Mouse (Mus musculus): Measurements from ENCODE around the gene Gm9508. TPM values are rescaled to one million over a fixed set of nuclear protein-coding genes. Genes with fewer than 3 reads are reported as not detected.
"Not testable (repeated sequence)": the region's sequence is repeated elsewhere in the genome, so short reads cannot be mapped to it uniquely, and the experiment has no call there.

Gene Gm9508
- total RNA-seq (2017), result not detected in 2 replicates

DNA sequence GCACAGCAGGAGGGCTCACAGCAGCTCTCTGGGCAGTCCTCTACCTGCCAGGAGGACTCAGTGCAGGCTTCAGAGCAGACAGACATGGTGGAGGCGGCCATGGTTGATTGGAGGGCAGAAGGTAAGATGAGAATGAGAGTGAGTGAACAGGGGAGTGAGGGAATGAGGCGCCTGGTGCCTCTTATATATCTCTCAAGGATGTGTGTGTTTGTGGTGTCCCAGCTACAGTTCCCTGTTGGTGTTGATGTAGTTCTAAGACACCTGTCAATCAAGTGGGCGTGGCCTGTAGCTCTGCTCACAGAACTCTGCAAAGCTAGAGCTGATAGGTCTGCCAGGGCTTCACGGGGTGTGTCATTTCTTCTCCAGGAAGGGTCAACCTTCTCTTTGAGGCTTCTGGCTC lies at the start of gene Gm9508:
Gene Gm9508, minus strand, starts transcription at position 101 of the 400 bp plus-strand sequence.
- no peak for ATAC-seq (replicated peaks; ENCODE audit: low read depth, poor library complexity, severe bottlenecking)

DNA sequence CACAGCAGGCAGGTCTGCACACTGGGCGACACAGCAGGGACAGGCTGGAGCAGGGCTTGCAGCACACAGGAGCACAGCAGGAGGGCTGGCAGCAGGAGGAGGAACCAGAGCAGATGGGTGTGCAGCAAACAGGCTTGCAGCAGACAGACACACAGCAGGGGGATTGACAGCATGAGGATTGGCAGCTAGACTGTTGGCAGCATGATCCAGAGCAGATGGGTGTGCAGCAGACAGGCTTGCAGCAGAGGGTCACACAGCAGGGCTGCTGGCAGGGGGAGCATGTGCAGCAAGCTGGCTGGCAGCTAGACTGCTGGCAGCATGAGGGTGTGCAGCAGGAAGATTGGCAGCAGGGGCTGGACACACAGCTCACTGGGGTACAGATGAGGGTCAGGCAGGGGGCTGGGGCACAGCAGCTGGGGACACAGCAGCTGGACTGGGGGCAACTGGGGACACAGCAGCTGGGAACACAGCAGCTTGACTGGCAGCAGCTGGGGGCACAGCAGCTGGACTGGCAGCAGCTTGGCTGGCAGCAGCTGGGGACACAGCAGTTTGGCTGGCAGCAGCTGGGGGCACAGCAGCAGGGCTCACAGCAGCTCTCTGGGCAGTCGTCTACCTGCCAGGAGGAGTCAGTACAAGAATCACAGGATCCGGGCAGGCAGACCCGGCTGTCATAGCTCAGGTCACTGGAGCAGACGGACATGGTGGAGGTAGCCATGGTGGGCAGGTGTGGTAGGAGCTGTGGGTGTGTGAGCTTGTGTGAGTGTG lies 45.1 kb upstream of the Gm9508 start, which contains the start of gene Gm18596:
Gene Gm18596, minus strand, starts transcription at position 715 of the 765 bp plus-strand sequence.
- not testable (repeated sequence) for ATAC-seq (replicated peaks; ENCODE audit: low read depth, poor library complexity, severe bottlenecking)

DNA sequence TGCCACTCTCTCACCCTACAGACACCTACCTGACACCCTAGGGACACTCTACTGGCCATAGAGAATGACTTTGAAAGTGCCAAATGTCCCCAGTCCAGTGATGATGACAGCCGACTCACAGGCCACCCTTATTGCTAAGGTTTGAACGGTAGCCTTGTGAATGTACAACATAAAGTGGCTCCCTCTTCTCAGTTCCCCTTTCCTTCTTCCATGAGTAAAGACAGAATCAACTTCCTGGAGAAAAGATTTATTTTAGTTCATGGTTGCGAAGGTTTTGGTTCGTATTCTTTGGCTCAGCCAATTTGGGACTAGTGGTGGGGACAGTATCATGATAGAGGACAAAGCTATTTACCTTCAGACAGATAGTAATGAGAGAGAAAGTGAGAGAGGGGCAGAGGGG lies 41.9 kb upstream of the Gm9508 start:
- no peak for ATAC-seq (replicated peaks; ENCODE audit: low read depth, poor library complexity, severe bottlenecking)

DNA sequence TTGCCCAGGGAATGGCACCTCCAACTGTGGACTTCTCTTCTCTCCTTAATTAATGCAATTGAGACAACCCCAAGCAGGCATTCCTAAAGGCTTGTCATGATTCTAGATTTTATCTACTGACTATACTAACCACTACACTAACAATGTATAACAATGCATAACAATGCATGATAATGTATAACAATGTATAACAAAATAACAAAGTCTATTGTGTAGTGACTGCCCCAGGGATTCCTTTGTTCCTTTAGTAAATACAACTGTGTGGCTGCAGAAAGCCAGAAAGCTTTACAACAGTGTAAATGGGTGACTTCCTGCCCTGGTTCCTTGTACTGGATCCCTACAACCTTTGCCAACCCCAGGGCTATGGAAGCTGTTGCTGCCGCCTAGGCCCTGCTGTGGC lies 38.9 kb upstream of the Gm9508 start:
- no peak for ATAC-seq (replicated peaks; ENCODE audit: low read depth, poor library complexity, severe bottlenecking)

DNA sequence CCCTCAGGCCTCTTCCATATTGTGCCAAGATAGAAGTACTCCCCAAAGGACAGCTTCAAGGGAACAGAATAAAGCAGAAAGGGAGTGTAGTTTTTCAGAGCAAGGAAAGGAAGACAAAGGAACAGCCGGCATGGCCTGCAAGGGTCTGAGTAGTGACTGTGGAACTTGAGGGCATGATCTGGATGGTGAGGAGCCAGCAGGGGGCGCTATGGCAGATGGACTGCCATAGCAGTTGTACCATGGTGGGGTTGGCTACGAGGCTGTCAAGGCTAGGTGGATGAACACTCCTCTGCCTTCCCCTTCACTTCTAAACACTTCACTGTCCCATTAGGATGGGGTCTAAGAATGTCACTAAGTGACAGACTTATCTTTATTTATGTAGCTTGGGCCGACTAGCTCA lies 32.2 kb upstream of the Gm9508 start:
- ATAC-seq (replicated peaks; ENCODE audit: low read depth, poor library complexity, severe bottlenecking), result no peak

DNA sequence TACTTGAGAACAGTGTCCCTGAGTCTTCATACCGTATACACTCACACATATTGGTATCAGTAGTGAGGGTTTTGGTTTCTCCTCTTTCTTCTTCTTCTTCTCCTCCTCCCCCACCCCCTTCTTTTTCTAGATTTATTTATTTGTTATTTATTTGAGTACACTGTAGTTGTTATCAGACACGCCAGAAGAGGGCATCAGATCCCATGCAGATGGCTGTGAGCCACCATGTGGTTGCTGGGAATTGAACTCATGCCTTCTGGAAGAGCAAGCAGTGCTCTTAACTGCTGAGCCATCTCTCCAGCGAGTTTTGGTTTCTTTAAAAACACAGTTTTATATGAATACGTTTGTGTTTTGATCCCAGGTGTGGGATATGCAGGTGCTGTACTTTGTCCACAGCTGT lies 31.2 kb upstream of the Gm9508 start:
- no peak for ATAC-seq (replicated peaks; ENCODE audit: low read depth, poor library complexity, severe bottlenecking)

DNA sequence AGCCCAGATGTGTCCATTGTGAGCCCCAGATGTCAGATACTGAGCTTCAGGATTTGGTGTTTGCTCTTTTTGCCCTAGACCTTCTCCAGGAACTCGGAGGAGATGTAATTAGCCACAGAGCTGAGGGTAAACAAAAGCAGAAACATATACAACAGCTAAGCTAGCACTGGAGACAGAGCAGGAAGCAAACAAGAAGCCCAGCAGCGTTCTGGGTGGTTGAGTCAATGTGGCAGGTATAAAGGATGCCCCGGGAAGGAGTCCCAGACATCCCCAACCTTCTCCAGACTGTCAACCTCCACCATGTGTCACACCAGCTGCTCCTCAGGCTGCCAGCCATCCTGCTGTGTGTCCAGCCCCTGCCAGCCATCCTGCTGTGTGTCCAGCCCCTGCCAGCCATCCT lies 29.2 kb upstream of the Gm9508 start, which contains the start of gene Gm10100:
Gene Gm10100, plus strand, starts transcription at position 301 of the 400 bp plus-strand sequence.
- no peak for ATAC-seq (replicated peaks; ENCODE audit: low read depth, poor library complexity, severe bottlenecking)

DNA sequence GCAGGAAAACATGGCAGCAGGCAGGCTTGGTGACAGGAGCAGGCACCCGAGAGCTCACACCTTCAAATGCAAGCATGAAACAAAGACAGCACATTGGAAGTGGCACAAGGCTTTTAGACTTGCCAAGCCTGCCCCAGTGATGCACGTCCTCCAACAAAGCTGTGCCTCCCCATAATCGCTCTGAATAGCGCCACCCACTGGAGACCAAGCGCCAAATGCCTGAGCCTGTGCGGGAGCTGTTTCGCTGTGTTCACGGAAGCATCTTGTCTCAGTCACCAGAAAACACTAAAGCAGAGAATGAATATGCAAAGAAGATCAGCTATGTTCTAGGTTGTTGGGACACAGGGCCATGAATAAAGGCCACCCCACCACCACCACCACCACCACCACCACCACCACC lies 27.8 kb upstream of the Gm9508 start:
- no peak for ATAC-seq (replicated peaks; ENCODE audit: low read depth, poor library complexity, severe bottlenecking)

DNA sequence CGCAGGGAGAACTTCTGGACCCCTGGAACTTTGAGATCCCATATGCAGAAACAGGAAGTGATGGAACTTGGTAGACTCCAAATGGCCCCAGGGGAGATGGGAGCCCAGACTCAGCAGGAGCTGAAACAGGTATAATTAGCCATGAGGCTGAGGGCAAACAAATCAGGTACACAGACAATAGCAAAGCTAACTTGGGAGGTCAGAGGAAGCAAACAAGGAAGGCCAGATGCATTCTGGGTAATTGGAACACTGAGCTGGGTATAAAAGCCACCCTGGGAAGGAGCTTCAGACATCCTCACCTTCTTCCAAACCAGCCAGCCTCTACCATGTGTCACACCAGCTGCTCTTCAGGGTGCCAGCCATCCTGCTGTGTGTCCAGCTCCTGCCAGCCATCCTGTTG lies 23.3 kb upstream of the Gm9508 start, which contains the start of gene Krtap12-1:
Gene Krtap12-1, plus strand, starts transcription at position 301 of the 400 bp plus-strand sequence.
- ATAC-seq (replicated peaks; ENCODE audit: low read depth, poor library complexity, severe bottlenecking), result not testable (repeated sequence)

DNA sequence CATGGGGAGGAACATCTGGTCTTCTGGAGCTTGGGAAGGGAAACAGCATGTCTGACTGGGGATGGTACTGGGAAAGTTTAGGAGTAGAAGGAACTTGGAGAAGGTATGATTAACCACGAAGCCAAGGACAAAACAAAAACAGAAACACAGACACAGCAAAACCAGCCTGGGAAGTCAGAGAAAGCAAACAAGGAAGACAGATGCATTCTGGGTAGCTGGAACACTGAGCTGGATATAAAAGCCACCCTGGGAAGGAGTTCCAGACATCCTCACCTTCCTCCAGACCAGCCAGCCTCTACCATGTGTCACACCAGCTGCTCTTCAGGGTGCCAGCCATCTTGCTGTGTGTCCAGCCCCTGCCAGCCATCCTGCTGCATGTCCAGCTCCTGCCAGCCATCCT lies 18.5 kb upstream of the Gm9508 start, which contains the start of gene Gm10142:
Gene Gm10142, plus strand, starts transcription at position 301 of the 400 bp plus-strand sequence.
- ATAC-seq (replicated peaks; ENCODE audit: low read depth, poor library complexity, severe bottlenecking), result no peak

DNA sequence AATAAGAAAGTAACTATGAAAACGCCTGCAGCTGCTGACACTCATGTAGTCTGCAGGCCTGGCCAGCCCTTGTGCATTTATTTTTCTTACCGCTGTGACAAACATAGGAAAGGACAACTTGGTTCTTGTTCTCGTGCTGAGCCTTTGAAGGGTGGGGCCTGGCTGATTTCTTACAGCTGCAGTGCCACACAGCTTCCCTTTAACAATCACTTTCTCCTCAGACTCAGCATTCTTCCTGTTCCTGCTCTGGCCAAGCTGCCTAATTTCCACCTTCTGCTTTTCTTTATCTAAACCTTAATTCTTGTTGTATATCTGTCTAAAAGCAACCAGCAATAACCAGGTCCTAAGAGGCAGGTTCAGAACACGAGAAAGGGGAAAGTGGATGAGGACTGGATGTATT lies 16.7 kb upstream of the Gm9508 start:
- peak; percentile 56 for ATAC-seq (replicated peaks; ENCODE audit: low read depth, poor library complexity, severe bottlenecking)

DNA sequence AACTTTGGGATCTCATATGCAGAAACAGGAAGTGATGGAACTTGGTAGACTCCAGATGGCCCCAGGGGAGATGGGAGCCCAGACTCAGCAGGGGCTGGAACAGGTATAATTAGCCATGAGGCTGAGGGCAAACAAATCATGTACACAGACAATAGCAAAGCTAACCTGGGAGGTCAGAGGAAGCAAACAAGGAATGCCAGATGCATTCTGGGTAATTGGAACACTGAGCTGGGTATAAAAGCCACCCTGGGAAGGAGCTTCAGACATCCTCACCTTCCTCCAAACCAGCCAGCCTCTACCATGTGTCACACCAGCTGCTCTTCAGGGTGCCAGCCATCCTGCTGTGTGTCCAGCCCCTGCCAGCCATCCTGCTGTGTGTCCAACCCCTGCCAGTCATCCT lies 14.1 kb upstream of the Gm9508 start, which contains the start of gene Gm10024:
Gene Gm10024, plus strand, starts transcription at position 301 of the 400 bp plus-strand sequence.
- ATAC-seq (replicated peaks; ENCODE audit: low read depth, poor library complexity, severe bottlenecking), result not testable (repeated sequence)

DNA sequence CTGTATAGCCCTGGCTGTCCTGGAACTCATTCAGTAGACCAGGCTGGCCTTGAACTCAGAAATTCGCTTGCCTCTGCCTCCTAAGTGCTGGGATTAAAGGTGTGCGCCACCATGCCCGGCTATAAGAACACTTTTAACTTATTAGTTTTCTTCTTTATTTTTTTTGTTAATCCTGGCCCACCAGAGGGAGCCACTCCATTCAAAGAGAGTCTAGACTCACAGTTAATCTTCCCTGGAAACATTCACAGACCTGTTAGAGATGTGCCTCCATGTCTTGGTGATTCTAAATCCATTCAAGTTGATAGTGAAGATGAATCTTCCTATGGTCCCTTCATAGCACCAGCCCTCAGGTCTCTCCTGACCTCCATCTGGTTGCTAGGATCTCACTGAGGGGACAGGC lies 12.8 kb upstream of the Gm9508 start:
- no peak for ATAC-seq (replicated peaks; ENCODE audit: low read depth, poor library complexity, severe bottlenecking)

DNA sequence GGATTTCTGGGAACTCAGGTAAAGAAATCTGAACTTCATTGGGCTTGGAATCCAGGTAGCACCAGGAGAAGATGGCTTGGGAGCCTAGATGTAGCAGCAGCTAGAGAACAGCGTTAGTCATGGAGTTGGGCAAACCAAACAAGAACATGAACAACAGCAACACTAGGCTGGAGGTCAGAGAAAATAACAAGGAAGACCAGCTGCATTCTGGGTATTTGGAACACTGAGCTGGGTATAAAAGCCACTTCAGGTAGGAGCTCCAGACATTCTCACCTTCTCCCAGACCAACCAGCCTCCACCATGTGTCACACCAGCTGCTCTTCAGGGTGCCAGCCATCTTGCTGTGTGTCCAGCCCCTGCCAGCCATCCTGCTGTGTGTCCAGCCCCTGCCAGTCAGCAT lies 9.3 kb upstream of the Gm9508 start, which contains the start of gene Gm10272:
Gene Gm10272, plus strand, starts transcription at position 301 of the 400 bp plus-strand sequence.
- ATAC-seq (replicated peaks; ENCODE audit: low read depth, poor library complexity, severe bottlenecking), result no peak

DNA sequence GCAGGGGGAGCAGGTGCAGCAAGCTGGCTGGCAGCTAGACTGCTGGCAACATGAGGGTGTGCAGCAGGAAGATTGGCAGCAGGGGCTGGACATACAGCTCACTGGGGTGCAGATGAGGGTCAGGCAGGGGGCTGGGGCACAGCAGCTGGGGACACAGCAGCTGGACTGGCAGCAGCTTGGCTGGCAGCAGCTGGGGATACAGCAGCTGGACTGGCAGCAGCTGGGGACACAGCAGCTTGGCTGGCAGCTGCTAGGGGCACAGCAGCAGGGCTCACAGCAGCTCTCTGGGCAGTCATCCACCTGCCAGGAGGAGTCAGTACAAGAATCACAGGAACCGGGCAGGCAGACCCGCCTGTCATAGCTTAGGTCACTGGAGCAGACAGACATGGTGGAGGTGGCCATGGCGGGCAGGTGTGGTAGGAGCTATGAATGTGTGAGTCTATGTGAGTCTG lies 6.7 kb downstream of the Gm9508 start, which contains the start of gene Gm19402:
Gene Gm19402, minus strand, starts transcription at position 402 of the 452 bp plus-strand sequence.
- not testable (repeated sequence) for ATAC-seq (replicated peaks; ENCODE audit: low read depth, poor library complexity, severe bottlenecking)

DNA sequence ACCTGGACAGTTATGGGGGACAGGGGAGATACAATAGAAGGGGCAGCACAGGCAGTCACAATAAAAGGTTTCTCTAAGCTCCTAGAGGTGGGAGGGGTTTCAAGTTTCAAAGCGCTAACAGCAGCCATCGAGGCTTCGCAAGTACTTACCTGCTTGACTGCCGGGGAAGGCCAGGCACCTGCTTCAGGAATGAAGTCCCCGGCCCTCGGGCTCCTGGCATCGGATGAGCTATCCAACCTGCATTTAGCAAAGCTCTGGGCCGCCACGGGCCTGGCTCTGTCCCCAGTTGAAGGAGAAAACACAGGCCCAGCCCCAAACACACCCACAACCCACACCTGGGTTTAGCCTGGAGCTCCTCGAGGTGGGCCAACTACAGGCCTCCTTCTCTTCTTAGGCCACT lies 10.0 kb downstream of the Gm9508 start:
- ATAC-seq (replicated peaks; ENCODE audit: low read depth, poor library complexity, severe bottlenecking), result no peak

DNA sequence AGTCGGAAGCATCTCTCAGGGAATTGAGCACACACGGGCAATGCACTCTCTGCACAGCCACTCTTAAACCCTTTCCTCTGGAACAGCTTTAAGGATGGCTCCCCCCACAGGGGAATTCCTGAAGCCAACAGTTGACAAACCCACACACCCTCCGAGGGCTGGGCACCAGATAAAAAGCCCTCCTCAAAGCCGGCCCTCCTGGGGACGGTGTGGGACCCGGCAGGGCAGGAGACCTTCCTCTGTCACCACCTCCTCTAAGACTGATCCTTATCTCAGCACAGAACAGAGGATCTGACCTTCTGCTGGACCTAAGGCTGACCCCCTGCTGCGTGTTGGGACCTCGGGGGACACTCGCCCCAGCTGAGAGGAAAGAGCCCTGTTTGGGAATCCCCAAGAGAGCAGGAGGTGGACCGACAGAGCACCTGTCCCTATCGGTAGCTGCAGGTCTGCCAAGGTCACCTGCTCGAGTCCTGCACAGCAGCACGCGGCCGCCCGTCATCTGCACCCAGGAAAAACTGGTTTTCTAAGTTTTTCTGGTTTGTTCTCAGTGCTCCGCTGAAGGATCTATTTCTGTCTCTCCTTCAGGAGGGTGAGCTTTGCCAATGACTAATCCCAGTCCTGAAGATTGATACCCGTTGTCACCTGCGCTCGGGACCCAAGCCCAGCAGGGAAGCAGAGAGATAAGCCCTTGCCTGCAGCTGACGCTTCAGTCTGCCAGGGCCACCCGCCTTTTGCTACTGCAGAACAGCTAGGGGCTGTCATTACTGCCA lies 11.0 kb downstream of the Gm9508 start, which contains the start of gene Tspear:
Gene Tspear, plus strand, starts transcription at position 675 of the 770 bp plus-strand sequence.
- ATAC-seq (replicated peaks; ENCODE audit: low read depth, poor library complexity, severe bottlenecking), result no peak

DNA sequence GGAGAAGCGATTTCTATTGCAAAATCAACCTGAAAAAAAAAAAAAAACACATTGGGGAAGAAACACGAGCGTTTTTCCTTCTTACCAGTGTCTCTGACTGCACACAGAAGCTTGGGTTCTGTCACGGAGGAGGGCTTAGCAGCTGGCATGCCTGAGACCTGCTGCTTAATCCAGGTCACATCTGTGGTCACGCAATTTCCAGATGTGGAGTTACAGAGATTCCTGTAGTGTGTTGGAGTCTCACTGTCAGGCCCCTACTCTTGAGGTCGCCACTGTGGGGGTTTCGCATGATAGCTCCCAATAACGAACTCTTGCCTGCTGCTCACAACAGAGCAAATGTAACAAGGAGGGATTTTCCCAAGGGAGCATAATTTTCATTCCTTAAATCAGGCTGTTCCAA lies 12.9 kb downstream of the Gm9508 start:
- no peak for ATAC-seq (replicated peaks; ENCODE audit: low read depth, poor library complexity, severe bottlenecking)

DNA sequence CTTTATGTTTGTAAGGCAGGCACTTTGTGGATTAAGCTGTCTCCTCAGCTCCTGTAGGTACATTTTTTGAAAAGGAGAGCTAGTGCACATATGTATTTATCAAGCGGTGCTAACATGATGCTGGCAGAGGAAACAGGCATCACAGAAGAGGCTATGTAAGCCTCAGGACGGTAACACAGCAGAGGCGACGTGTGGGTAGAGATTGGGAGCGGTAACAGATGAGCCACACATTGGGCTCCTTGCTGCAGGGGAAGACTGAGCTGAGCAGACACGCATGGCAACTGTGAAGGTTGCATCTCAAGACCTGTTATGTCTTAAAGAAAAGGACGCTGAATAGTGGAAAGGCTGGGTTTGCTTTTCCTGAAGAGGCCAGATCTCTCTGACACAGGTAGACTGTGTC lies 14.0 kb downstream of the Gm9508 start:
- no peak for ATAC-seq (replicated peaks; ENCODE audit: low read depth, poor library complexity, severe bottlenecking)

DNA sequence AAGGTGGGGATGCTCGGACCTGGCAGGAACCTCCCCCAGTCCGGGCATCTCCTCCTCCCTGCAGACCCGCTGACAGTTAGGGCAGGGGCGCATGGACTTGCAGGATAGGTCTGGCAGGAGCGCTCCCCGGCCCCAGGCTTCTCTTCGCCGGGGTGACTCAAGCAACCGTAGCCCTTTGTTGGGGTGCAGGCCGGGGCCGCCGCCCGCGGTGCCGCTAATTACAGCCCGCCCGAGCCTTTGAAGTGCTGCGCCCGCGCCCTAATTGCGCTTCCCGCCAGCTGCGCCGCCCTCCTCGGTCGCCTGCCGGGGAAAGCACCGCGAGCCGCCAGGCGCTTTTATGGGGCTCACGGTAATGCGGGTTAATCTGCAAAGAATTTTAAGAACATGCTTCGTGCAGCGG lies 19.5 kb downstream of the Gm9508 start:
- 0 out of 2 replicates have a peak, but pooled peaks have one; percentile 32 for ATAC-seq (replicated peaks; ENCODE audit: low read depth, poor library complexity, severe bottlenecking)

Measured in common myeloid progenitor, adult 5-6 weeks (primary cell).